Mouse (Mus musculus) lung, embryonic 14.5 days (tissue): ENCODE measurements around the gene Slc30a9. TPM values are rescaled to one million over a fixed set of nuclear protein-coding genes. Genes with fewer than 3 reads are reported as not detected.

Experiments
- ATAC-seq: fragments of 200-750 bp; cut with Nextera tagmentation; 2 replicates; pipeline ENCODE4 v1.8.0; 2017; ENCODE audit warnings: mild to moderate bottlenecking, moderate TSS enrichment, moderate library complexity; ENCODE audit not compliant: insufficient read depth
- DNase-seq: peaks from one replicate; pipeline ENCODE4 v3.0.0-alpha.2; 2015
- H3K27ac ChIP-seq: fragments of 300-500 bp; sonication (generic); 2 replicates; pipeline ENCODE4 v1.5.1; 2014; ENCODE audit warnings: low read depth, mild to moderate bottlenecking, moderate library complexity
- H3K27me3 ChIP-seq: fragments of 300-500 bp; sonication (generic); 2 replicates; pipeline ENCODE4 v1.6.1; 2014; ENCODE audit warnings: low read length, control low read depth; ENCODE audit not compliant: insufficient read depth
- H3K36me3 ChIP-seq: fragments of 300-500 bp; sonication (generic); 2 replicates; pipeline ENCODE4 v1.6.1; 2014; ENCODE audit warnings: control low read depth; ENCODE audit not compliant: insufficient read depth
- H3K4me1 ChIP-seq: fragments of 300-500 bp; sonication (generic); 2 replicates; pipeline ENCODE4 v1.6.1; 2014; ENCODE audit warnings: antibody characterized with exemption, control low read depth; ENCODE audit not compliant: insufficient read depth
- H3K4me2 ChIP-seq: fragments of 300-500 bp; sonication (generic); 2 replicates; pipeline ENCODE4 v1.6.1; 2014; ENCODE audit warnings: mild to moderate bottlenecking
- H3K4me3 ChIP-seq: fragments of 300-500 bp; sonication (generic); 2 replicates; pipeline ENCODE4 v1.5.1; 2014; ENCODE audit warnings: low read depth, low read length
- H3K9ac ChIP-seq: fragments of 300-500 bp; sonication (generic); 2 replicates; pipeline ENCODE4 v1.6.1; 2014
- H3K9me3 ChIP-seq: fragments of 300-500 bp; sonication (generic); 2 replicates; pipeline ENCODE4 v1.6.1; 2016; ENCODE audit warnings: low read depth, low read length, control low read depth
- CTCF ChIP-seq: IDR thresholded peaks from 2 replicates; pipeline ENCODE4 v1.5.1; 2016; ENCODE audit warnings: antibody characterized with exemption, low read depth
- WGBS: fragments of 180-500 bp; shearing (Covaris S2); extraction: QIAGEN DNeasy Blood & Tissue Kit; methylation state at CpG from one replicate; pipeline ENCODE4 v1.1.7; 2014; 5-methylcytosine and 5-hydroxymethylcytosine counted together
- polyA plus RNA-seq: library from polyadenylated mRNA; unstranded; fragments of >200 nt; fragmentation: Nextera tagmentation; extraction: Ambion mirVana; gene quantifications from 2 replicates; pipeline ENCODE4 v1.2.1, GENCODE M21; 2014

Slc30a9 gene
- polyA plus RNA-seq, 1 experiment from 2014 or later: 93.7 TPM

GRCm38 (mm10) chr5:67269309-67269708 lies 37.4 kb upstream of the Slc30a9 start:
- H3K27me3 ChIP-seq: no peaks in the 10 kb centered on the region
- 94% methylated on average over 8 of the region's 8 CpGs for WGBS

GRCm38 (mm10) chr5:67279407-67279806 lies 27.3 kb upstream of the Slc30a9 start:
- Histone ChIP-seq H3K4me3 (no peak overlapping the region), H3K27ac (no peak overlapping the region), H3K9me3 (no peaks in the 10 kb centered on the region), H3K27me3 (no peaks in the 10 kb centered on the region), H3K9ac (no peak overlapping the region), H3K36me3 (peaks cover 24% of the 10 kb centered on the region), H3K4me2 (no peak overlapping the region), H3K4me1 (no peaks in the 10 kb centered on the region)
- WGBS: 93% methylated on average over 9 of the region's 9 CpGs
- DNase-seq (no peak), ATAC-seq (no peak)
- TF ChIP-seq CTCF: no peak

More at GRCm38 (mm10) chr5:67269309-67269708, 37.4 kb upstream of the Slc30a9 start:
- TF ChIP-seq CTCF: no peak
- no peaks in the 10 kb centered on the region for H3K4me1 ChIP-seq
- H3K9me3 ChIP-seq: no peaks in the 10 kb centered on the region
- H3K4me3 ChIP-seq: no peak overlapping the region
- no peak for DNase-seq
- no peak overlapping the region for H3K4me2 ChIP-seq
- H3K27ac ChIP-seq: no peak overlapping the region
- H3K9ac ChIP-seq: no peak overlapping the region
- H3K36me3 ChIP-seq: peaks cover 49% of the 10 kb centered on the region
- no peak for ATAC-seq

GRCm38 (mm10) chr5:67279840-67280239 lies 26.9 kb upstream of the Slc30a9 start:
- H3K27ac ChIP-seq: no peak overlapping the region
- no peak for DNase-seq
- no peak overlapping the region for H3K4me3 ChIP-seq
- no peaks in the 10 kb centered on the region for H3K27me3 ChIP-seq
- H3K36me3 ChIP-seq: peaks cover 29% of the 10 kb centered on the region
- no peak for TF ChIP-seq CTCF
- WGBS: 90% methylated on average over 4 of the region's 4 CpGs
- H3K4me1 ChIP-seq: no peaks in the 10 kb centered on the region
- H3K9me3 ChIP-seq: no peaks in the 10 kb centered on the region
- no peak for ATAC-seq
- H3K4me2 ChIP-seq: no peak overlapping the region
- no peak overlapping the region for H3K9ac ChIP-seq

- DNase-seq (no peak), ATAC-seq (no peak)
- H3K9me3 ChIP-seq: no peaks in the 10 kb centered on the region
- H3K9ac ChIP-seq: no peak overlapping the region
- no peak overlapping the region for H3K27ac ChIP-seq
- peaks cover 34% of the 10 kb centered on the region for H3K36me3 ChIP-seq
- WGBS: 91% methylated on average over 4 of the region's 4 CpGs
- no peaks in the 10 kb centered on the region for H3K4me1 ChIP-seq
- H3K27me3 ChIP-seq: no peaks in the 10 kb centered on the region
- no peak overlapping the region for H3K4me2 ChIP-seq
- no peak for TF ChIP-seq CTCF
- no peak overlapping the region for H3K4me3 ChIP-seq
Measured at GRCm38 (mm10) chr5:67280400-67280799, 26.4 kb upstream of the Slc30a9 start.

GRCm38 (mm10) chr5:67295029-67295428 lies 11.7 kb upstream of the Slc30a9 start:
- no peaks in the 10 kb centered on the region for H3K4me1 ChIP-seq

GRCm38 (mm10) chr5:67295682-67296081 lies 11.1 kb upstream of the Slc30a9 start:
- Histone ChIP-seq H3K4me3 (no peak overlapping the region), H3K36me3 (peaks cover 6% of the 10 kb centered on the region; the same call in 1 of the 2 replicates), H3K9ac (no peak overlapping the region), H3K9me3 (no peaks in the 10 kb centered on the region), H3K27ac (no peak overlapping the region), H3K4me2 (no peak overlapping the region), H3K4me1 (no peaks in the 10 kb centered on the region), H3K27me3 (no peaks in the 10 kb centered on the region)
- DNase-seq: no peak
- 71% methylated on average over 6 of the region's 6 CpGs for WGBS
- no peak for TF ChIP-seq CTCF
- ATAC-seq: no peak

More at GRCm38 (mm10) chr5:67295029-67295428, 11.7 kb upstream of the Slc30a9 start:
- no peaks in the 10 kb centered on the region for H3K27me3 ChIP-seq
- no peak overlapping the region for H3K27ac ChIP-seq
- no peaks in the 10 kb centered on the region for H3K9me3 ChIP-seq
- H3K4me3 ChIP-seq: no peak overlapping the region
- DNase-seq: no peak
- no peak overlapping the region for H3K9ac ChIP-seq
- no peak for ATAC-seq
- WGBS: 45% methylated on average over 3 of the region's 3 CpGs
- no peak overlapping the region for H3K4me2 ChIP-seq
- TF ChIP-seq CTCF: no peak
- peaks cover 11% of the 10 kb centered on the region; the same call in 1 of the 2 replicates for H3K36me3 ChIP-seq

GRCm38 (mm10) chr5:67296171-67296570 lies 10.6 kb upstream of the Slc30a9 start:
- Histone ChIP-seq H3K9ac (no peak overlapping the region), H3K4me1 (no peaks in the 10 kb centered on the region), H3K9me3 (no peaks in the 10 kb centered on the region), H3K36me3 (peaks cover 6% of the 10 kb centered on the region; the same call in 1 of the 2 replicates), H3K27me3 (no peaks in the 10 kb centered on the region), H3K27ac (no peak overlapping the region), H3K4me3 (no peak overlapping the region), H3K4me2 (no peak overlapping the region)
- no peak for TF ChIP-seq CTCF
- 88% methylated on average over 1 of the region's 1 CpGs for WGBS
- DNase-seq (no peak), ATAC-seq (no peak)
